Mouse (Mus musculus) heart, adult 9 months (tissue): Measurements from ENCODE around the gene Morc3.

Source experiments
- DNase-seq, 2 experiments: peaks; one replicate each; pipeline ENCODE4 v3.0.0; 2022; ENCODE audit warnings: low spot score in 2 of 2

The Morc3 gene

DNA sequence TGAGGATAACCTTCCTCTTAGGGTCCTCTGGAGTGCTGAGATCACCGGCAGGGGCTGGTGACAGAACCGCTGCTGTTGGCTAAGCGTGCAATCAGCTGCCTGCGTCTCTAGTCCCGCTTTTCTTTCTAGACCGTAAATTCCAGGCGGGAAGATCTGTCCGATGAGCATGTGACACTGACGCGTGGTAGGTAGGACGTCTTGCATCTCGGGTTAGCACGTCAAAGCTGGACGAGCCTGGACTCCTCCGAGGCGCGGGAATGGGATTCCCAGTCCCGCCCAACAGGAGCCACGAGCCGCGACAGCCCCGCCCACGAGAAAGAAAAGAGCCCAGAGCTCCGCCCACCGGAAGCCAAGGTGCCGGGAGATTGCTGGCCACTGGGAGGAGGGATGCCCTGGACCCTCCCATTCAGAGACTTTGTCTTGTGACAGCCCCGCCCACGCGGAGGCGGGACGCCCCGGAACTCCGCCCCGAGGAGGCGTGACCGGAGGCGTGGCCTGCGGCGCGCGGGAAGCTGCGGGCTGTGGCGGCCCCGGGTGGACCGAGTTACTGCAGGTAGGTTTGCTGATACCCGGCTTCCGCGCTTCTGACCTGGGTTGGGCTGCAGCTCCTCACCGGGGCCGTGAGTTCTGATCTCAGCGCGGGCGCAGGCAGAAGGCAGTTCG, 51.6 kb downstream of the Morc3 start, which contains the start of gene Chaf1b:
TSS of gene Chaf1b (plus strand) at position 479 of the 663 bp plus-strand sequence.
- DNase-seq: peak; percentile 92 to 95

DNA sequence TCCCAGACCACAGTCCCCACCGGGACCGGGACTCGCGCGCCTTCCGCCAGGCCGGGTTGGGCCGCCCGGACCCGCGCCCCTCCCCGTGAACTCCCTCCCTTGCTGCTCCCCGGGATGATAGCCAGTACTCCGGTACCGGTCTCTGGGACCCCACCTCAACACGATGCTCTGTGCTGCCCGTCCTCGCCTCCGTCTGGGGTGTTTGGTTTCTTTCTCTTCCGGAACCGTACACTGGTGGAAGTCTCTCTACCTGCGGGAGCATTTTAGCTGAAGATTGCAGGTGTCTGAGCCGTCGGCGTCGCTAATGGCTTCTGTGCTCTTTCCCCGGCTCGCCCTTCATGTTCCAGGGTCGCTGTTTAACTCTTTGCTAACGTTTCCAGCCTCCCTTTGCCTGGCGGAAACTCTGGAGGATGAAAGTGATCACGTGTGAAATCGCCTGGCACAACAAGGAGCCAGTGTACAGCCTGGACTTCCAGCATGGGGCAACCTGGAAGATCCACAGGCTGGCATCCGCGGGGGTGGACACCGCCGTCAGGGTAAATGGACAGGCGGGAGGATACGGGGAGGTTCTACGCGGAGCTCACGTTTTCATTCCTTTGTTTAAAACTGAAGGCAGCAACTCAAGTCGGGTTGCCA, 52.3 kb downstream of the Morc3 start:
- peak; percentile 3 to 12 for DNase-seq

GRCm38 (mm10) chr16:93884722-93885113, 52.8 kb downstream of the Morc3 start:
- no peak for DNase-seq

GRCm38 (mm10) chr16:93888481-93888880, 56.6 kb downstream of the Morc3 start:
- no peak for DNase-seq

GRCm38 (mm10) chr16:93890948-93891604, 59.2 kb downstream of the Morc3 start:
- no peak for DNase-seq

- DNase-seq: no peak
Measured at GRCm38 (mm10) chr16:93893285-93893684, 61.4 kb downstream of the Morc3 start.

GRCm38 (mm10) chr16:93903027-93903426, 71.1 kb downstream of the Morc3 start:
- DNase-seq: no peak

- peak; percentile 17 to 25 for DNase-seq
Measured at GRCm38 (mm10) chr16:93906156-93907014, 74.5 kb downstream of the Morc3 start.

DNA sequence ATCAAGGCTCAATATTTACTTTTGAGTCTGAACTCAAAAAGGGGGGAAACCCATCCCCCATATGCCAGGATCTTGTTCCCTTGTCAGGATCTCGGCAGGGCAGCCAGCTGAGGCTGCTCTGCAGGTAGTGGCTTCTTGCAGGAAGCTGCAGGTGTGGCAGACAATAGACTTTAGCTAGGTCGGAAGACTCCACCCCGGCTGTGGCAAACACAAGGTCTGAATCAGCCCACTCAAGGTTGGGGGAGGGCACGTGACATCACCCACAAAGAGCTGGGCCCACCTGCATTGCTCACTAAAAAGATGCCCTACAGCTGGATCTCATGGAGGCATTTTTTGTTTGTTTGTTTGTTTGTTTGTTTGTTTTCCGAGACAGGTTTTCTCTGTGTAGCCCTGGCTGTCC, 75.8 kb downstream of the Morc3 start:
- no peak for DNase-seq

DNA sequence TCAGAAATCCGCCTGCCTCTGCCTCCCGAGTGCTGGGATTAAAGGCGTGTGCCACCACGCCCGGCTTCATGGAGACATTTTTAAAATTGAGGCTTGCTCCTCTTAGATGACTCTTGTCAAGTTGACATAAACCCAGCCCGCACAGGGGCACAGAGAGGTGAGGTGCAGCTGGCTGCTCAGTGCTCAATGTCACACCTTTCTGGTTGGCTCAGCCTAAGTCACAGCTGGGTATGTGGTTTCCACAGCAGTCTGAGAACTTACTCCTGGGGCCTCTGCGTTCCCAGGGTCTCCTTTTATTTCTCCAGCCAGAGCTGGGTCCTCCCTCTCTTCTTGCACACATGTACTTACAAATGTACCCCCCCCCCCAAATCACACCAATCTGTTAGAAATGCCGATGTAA, 76.3 kb downstream of the Morc3 start:
- DNase-seq: no peak

DNA sequence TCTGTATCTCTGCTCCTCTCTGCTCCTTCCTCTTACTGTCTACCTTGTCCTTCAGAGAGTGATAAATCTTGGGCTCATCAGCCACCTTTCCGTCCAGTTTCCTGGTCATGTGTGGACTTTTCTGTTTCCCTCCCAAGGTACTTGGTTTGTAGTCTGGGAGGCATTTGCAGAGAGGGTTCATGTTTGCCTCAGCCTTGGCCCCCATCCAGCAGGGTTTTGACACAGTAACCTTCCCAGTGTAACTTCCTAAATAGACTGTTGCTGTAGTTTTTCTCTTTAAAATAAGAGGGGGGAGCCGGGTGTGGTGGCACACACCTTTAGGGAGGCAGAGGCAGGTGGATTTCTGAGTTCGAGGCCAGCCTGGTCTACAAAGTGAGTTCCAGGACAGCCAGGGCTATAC, 78.0 kb downstream of the Morc3 start:
- DNase-seq: no peak

DNA sequence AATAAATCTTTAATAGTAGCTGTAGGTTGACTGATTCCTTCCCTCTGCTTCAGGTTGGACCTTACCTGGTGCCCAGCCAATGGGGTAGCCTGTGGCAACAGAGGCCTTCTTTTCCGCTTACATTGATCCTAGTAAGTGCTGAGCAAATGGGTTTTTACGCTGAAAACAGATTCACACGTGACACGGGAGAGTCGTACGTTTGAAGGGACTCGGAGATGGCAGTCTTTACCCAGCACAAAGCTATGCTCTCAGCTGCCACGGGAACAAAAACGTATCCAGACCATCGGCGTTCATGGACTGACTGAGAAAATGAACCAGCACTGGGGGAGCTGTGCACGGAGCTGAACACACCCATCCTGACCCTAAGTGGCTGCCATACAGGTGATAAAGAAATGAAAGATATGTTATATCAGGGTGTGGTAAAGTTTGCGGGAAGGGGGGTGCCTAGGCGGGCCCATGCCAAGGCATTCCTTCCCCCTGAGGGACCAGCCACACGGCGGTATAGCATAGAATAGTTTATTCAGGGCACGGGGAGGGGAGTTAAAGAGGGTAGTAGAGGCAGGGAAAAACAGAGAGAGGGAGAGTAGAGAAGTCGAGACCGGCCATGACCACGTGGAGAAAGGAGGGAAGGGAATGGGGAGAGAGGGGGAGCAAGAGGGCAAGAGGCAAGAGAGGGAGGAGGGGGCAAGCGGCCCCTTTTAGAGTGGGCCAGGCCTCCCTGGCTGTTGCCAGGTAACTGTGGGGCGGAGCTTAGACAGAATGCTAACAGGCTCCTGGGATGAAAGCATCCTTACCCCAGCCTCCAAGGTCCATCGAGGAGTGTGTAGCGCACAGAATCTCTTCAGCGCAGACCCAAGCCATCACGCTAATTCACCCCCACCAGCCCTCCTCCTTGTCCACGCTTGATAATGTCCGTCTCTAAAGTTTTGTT, 79.1 kb downstream of the Morc3 start:
- DNase-seq: no peak

DNA sequence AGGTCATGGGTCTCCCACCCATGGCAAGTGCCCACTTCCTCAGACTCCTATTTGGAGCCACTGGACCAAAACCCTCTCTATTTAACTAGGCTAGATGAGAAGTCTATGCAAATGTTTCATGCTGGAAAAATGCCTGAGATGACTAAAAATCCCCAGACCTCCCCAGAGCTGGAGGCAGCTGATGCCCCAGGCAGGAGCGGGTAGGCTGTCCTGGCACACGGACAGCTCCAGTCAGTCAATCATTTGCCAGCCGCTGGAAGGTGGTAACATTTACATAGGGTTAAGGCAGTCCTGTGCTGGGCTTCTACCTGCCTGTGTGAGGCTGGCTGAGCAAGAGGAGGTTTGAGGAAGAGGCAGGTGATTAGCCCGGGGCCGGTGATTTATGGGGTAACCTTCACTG, 80.2 kb downstream of the Morc3 start:
- no peak for DNase-seq

GRCm38 (mm10) chr16:93912808-93913207, 80.9 kb downstream of the Morc3 start:
- no peak for DNase-seq

GRCm38 (mm10) chr16:93913881-93914576, 82.1 kb downstream of the Morc3 start:
- DNase-seq: peak in 1 of 2 experiments; percentile 23

DNA sequence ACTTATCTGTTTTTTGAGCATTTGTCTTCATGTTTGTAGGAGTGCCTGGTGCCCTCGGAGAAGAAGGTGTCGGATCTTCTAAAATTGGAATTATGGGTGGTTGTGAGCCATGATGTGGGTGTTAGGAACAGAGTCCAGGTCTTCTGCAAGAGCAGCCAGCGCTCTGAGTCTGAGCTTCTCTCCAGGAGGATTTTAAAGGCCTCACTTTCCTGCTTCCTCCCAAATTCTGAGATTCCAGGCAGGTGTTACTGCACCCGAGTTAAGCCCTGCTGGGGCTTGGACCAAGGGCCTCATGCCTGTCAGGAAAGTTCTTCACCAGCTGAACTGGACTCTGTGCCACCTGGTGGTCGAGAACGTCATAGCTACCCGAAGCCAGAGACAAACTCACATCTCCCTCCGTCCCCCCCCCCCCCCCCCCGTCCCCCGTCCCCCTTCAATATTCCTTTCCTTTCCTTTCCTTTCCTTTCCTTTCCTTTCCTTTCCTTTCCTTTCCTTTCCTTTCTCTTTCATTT, 83.5 kb downstream of the Morc3 start:
- DNase-seq: no peak

- peak; percentile 27 to 55 for DNase-seq
Measured at GRCm38 (mm10) chr16:93917712-93918678, 86.1 kb downstream of the Morc3 start.

DNA sequence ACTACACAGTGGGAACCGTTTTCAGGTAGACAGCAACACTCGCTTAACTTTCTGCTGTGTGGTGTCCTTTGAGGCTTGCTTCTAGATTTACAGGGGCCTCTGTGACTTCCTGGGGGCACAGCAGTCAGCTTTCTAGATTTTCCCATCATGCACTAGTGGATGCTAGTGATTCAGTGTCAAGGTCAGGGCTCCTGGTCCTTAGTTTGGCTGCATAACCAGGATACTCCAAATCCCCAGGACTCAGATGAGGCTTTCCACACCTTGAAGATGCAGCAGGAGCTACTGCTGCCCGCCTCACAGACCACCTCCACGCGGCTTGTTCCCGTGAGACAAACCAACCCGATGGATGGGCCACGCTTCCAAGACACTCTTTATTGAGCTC, 86.7 kb downstream of the Morc3 start:
- no peak for DNase-seq

DNA sequence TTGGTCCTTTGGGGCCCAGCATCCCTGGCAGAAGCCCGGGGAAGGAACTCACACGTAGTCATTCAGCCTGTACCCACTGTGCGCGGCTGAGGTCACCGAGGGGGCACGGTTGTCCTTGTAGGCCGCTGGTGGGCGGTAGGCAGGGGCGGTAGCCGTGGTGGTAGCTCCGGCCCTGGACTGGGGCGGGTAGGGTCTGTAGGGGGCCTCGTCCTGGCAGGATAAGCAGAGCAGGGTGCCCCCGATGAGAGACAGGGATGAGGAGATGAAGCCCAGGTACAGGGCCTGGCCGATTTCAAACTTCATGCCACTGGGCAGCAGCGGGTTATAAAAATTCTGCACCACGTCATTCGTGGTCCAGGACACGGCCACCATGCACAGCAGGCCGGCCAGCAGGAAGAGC, 87.3 kb downstream of the Morc3 start:
- no peak for DNase-seq
